Mouse (Mus musculus) liver, embryonic 14.5 days (tissue): ENCODE data around the gene Zbtb22. TPM values are rescaled to one million over a fixed set of nuclear protein-coding genes. Genes with fewer than 3 reads are reported as not detected.
A peak's percentile ranks its signal among the peaks of the same experiment; 100 is the strongest.

Source experiments
- ATAC-seq: fragments of 200-750 bp; cut with Nextera tagmentation; 2 replicates; pipeline ENCODE4 v1.8.0; 2017; ENCODE audit warnings: moderate number of reproducible peaks, mild to moderate bottlenecking, moderate library complexity; ENCODE audit not compliant: insufficient read depth
- DNase-seq, 3 experiments: peaks; one replicate each; pipeline ENCODE4 v3.0.0-alpha.2; 2012 to 2013; ENCODE audit warnings: low read depth in 3 of 3, low spot score in 3 of 3
- H3K27ac ChIP-seq: fragments of 300-500 bp; sonication (generic); 2 replicates; pipeline ENCODE4 v1.5.1; 2014; ENCODE audit warnings: moderate library complexity, mild to moderate bottlenecking, control low read depth, inconsistent platforms
- H3K27me3 ChIP-seq: fragments of 300-500 bp; sonication (generic); 2 replicates; pipeline ENCODE4 v1.6.1; 2014; ENCODE audit warnings: mild to moderate bottlenecking, low read length, moderate library complexity; ENCODE audit not compliant: control insufficient read depth, insufficient read depth
- H3K36me3 ChIP-seq: fragments of 300-500 bp; sonication (generic); replicated peaks from 2 replicates; pipeline ENCODE4 v1.6.1; 2014; ENCODE audit warnings: low read depth; ENCODE audit not compliant: control insufficient read depth, insufficient read depth
- H3K4me1 ChIP-seq, 2 experiments: fragments of 200-500 bp in 1 of 2; fragments of 300-500 bp in 1 of 2; sonication (generic) in 1 of 2; replicated peaks; 2 replicates each; pipeline ENCODE4 v1.6.1; 2012 to 2014; ENCODE audit warnings: antibody characterized with exemption in 1 of 2, inconsistent platforms in 1 of 2, low read length in 1 of 2; ENCODE audit not compliant: control insufficient read depth in 2 of 2, insufficient read depth in 2 of 2
- H3K4me2 ChIP-seq: fragments of 300-500 bp; sonication (generic); 2 replicates; pipeline ENCODE4 v1.6.1; 2014; ENCODE audit warnings: low read depth, mild to moderate bottlenecking, control low read depth, moderate library complexity
- H3K4me3 ChIP-seq, 2 experiments: fragments of 200-500 bp in 1 of 2; fragments of 300-500 bp in 1 of 2; sonication (generic) in 1 of 2; 2 replicates each; pipeline ENCODE4 v1.5.1; 2012 to 2014; ENCODE audit warnings: low read depth in 2 of 2, low read length in 2 of 2, mild to moderate bottlenecking in 2 of 2, control low read depth in 1 of 2, inconsistent platforms in 1 of 2, moderate library complexity in 1 of 2; ENCODE audit not compliant: insufficient read depth in 1 of 2
- H3K9ac ChIP-seq: fragments of 300-500 bp; sonication (generic); replicated peaks from 2 replicates; pipeline ENCODE4 v1.6.1; 2014; ENCODE audit warnings: mild to moderate bottlenecking, control low read depth, moderate library complexity
- H3K9me3 ChIP-seq: fragments of 300-500 bp; sonication (generic); 2 replicates; pipeline ENCODE4 v1.6.1; 2016; ENCODE audit warnings: low read length, mixed read lengths; ENCODE audit not compliant: control insufficient read depth
- CTCF ChIP-seq: IDR thresholded peaks from 2 replicates; pipeline ENCODE4 v1.5.1; 2016; ENCODE audit warnings: antibody characterized with exemption, low read depth, control low read depth
- EP300 ChIP-seq: IDR thresholded peaks from 2 replicates; pipeline ENCODE4 v1.6.1; 2016; ENCODE audit warnings: antibody characterized with exemption, low read depth
- WGBS: fragments of 180-500 bp; shearing (Covaris S2); extraction: QIAGEN DNeasy Blood & Tissue Kit; methylation state at CpG from one replicate; pipeline ENCODE4 v1.1.7; 2014; ENCODE audit not compliant: insufficient replicate concordance; 5-methylcytosine and 5-hydroxymethylcytosine counted together
- polyA plus RNA-seq, 2 experiments: library from polyadenylated mRNA; depleted of rRNA in 1 of 2; stranded (reverse) in 1 of 2; unstranded in 1 of 2; fragments of >200 nt; fragmentation: Nextera tagmentation in 1 of 2; extraction: Ambion mirVana in 1 of 2; gene quantifications; 2 replicates each; pipeline versions ENCODE4 v1.2.1 to v1.2.3; 2012 to 2014

Gene Zbtb22
- polyA plus RNA-seq, 2 experiments: 4.8 to 12.1 TPM

- H3K4me3 ChIP-seq: peak overlapping the region; percentile 70 to 82; a peak in 3 of 4 replicates
- 59% methylated on average over 4 of the region's 4 CpGs for WGBS
- no peaks in the 10 kb centered on the region for H3K27me3 ChIP-seq
- peak overlapping the region; percentile 59 for H3K27ac ChIP-seq
- DNase-seq: no peak
- H3K4me1 ChIP-seq: peaks cover 18 to 20% of the 10 kb centered on the region in 2 experiments
- peak overlapping the region; percentile 89 for H3K4me2 ChIP-seq
- no peak for ATAC-seq
- TF ChIP-seq EP300 (no peak), CTCF (no peak)
- peaks cover 29% of the 10 kb centered on the region for H3K36me3 ChIP-seq
- H3K9me3 ChIP-seq: no peaks in the 10 kb centered on the region
- peak overlapping the region; percentile 86 for H3K9ac ChIP-seq
Observed at GRCm38 (mm10) chr17:33952879-33953278, 37.2 kb downstream of the Zbtb22 start.

GRCm38 (mm10) chr17:33953310-33953709 lies 37.6 kb downstream of the Zbtb22 start:
- Histone ChIP-seq H3K27me3 (no peaks in the 10 kb centered on the region), H3K36me3 (peaks cover 29% of the 10 kb centered on the region), H3K9me3 (no peaks in the 10 kb centered on the region), H3K27ac (peak overlapping the region; percentile 59), H3K4me3 (peak overlapping the region; percentile 70 to 82; a peak in 3 of 4 replicates), H3K4me1 (peaks cover 18 to 20% of the 10 kb centered on the region in 2 experiments), H3K4me2 (peak overlapping the region; percentile 89), H3K9ac (peak overlapping the region; percentile 86)
- TF ChIP-seq EP300: no peak
- TF ChIP-seq CTCF: no peak
- WGBS: 49% methylated on average over 3 of the region's 3 CpGs
- DNase-seq: no peak
- ATAC-seq: no peak

GRCm38 (mm10) chr17:33953961-33954565 lies 38.4 kb downstream of the Zbtb22 start:
- no peaks in the 10 kb centered on the region for H3K27me3 ChIP-seq
- peaks cover 18 to 20% of the 10 kb centered on the region in 2 experiments for H3K4me1 ChIP-seq
- no peak for TF ChIP-seq EP300
- no peak for TF ChIP-seq CTCF
- no peak for ATAC-seq
- H3K4me2 ChIP-seq: peak overlapping the region; percentile 89
- H3K27ac ChIP-seq: peak overlapping the region; percentile 40
- H3K4me3 ChIP-seq: peak overlapping the region; percentile 70 to 82
- no peaks in the 10 kb centered on the region for H3K9me3 ChIP-seq
- WGBS: 16% methylated on average over 5 of the region's 5 CpGs
- H3K9ac ChIP-seq: peak overlapping the region; percentile 86
- peaks cover 29% of the 10 kb centered on the region for H3K36me3 ChIP-seq
- DNase-seq: no peak

GRCm38 (mm10) chr17:33954646-33955554 lies 39.2 kb downstream of the Zbtb22 start:
- peaks cover 18 to 20% of the 10 kb centered on the region in 2 experiments for H3K4me1 ChIP-seq
- H3K27ac ChIP-seq: peak overlapping the region; percentile 40
- WGBS: under 1% methylated on average over 33 of the region's 33 CpGs

More at GRCm38 (mm10) chr17:33954646-33955554, 39.2 kb downstream of the Zbtb22 start:
- ATAC-seq: peak; percentile 2; the same call in 1 of the 2 replicates
- Histone ChIP-seq H3K36me3 (peaks cover 28% of the 10 kb centered on the region), H3K4me3 (peak overlapping the region; percentile 70 to 82), H3K9me3 (no peaks in the 10 kb centered on the region), H3K9ac (peak overlapping the region; percentile 86), H3K4me2 (peak overlapping the region; percentile 89), H3K27me3 (no peaks in the 10 kb centered on the region)
- peak; percentile 25; the same call in 1 of the 2 replicates for TF ChIP-seq EP300
- TF ChIP-seq CTCF: no peak
- no peak for DNase-seq
